Mouse (Mus musculus) olfactory bulb, adult 2 months (tissue): ENCODE results near the gene Kremen2.

Experiments used
- CTCF ChIP-seq: fragments of 200-500 bp; IDR thresholded peaks from 2 replicates; pipeline ENCODE4 v1.5.1; 2012; ENCODE audit warnings: low read depth, mild to moderate bottlenecking, low read length, moderate library complexity; ENCODE audit not compliant: insufficient read depth
- POLR2A ChIP-seq: fragments of 200-500 bp; IDR thresholded peaks from 2 replicates; pipeline ENCODE4 v1.6.1; 2012; ENCODE audit warnings: mild to moderate bottlenecking, low read depth, low read length, moderate library complexity; ENCODE audit not compliant: insufficient read depth

DNA sequence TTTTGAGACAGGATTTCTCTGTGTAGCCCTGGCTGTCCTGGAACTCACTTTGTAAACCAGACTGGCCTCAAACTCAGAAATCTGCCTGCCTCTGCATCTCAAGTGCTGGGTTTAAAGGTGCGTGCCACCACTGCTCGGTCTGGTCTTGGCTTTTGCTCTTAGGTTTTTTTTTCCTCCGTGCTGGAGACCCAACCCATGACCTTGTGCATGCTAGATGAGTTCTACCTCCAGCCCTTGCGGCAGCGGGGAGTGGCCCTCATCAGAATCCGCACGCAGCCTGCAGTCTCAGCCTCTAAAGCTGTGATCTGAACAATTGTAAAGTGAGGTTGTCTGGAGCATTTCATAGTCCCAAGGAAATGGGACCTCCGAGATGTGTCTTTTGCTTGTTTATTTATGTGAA is 49.7 kb upstream of the Kremen2 start:
- TF ChIP-seq CTCF (no peak), POLR2A (no peak)
